Mouse (Mus musculus): ENCODE results near the gene Muc13.

The Muc13 gene

DNA sequence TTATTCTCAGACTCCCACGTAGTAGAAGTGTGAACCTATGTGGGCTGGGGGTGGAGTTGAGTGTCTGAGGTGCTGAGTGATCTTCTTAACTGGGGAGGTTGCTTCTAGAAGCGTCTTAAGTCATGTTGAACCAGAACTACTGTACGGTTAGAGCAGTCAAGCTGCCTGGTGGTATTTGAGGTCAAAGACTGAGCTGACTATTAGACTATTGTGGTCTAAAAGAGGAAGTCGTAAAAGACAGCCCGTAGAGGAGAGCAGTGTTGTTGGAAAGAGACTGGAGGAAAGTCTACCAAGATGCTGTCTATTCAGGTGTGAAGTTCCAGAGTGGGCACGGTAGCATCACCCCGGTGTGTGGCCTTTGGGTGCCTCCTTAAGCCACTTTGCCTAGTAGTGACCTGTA lies 24.0 kb upstream of the Muc13 start:
- DNase-seq (ENCODE audit: low spot score in 2 of 2) = peak; percentile 55 to 65

DNA sequence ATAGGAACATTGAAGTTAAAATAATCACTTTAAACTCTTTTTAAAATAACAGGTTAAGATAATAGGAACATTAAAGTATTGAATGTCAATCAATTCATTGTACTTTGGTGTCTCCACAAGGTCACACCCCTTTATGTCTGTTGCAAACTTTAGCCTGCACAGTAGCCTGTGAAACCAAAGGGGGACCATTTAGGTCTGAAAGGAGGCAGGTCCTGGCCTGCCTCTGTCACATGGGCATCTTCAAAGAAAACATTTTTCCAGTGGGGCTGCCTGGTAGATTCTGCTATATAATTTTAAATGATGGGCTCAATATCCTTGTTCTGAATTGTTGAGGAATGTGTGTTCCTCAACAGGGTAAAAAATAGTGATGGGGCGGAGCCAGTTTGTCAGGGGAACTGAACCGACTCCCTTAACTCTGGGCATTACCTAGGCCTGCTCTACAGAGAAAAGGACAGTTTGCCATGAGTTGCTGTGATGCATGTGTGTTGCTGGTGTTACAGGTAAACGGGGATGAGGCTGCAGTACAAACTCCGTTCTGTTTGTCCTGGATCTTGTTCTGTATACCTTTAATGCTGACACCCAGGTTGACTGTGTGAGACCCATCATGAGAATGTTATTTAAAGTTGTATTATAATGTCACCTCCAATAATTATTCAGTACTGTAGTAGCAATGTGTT lies 22.9 kb upstream of the Muc13 start:
- no peak for DNase-seq (ENCODE audit: low spot score in 2 of 2)

DNA sequence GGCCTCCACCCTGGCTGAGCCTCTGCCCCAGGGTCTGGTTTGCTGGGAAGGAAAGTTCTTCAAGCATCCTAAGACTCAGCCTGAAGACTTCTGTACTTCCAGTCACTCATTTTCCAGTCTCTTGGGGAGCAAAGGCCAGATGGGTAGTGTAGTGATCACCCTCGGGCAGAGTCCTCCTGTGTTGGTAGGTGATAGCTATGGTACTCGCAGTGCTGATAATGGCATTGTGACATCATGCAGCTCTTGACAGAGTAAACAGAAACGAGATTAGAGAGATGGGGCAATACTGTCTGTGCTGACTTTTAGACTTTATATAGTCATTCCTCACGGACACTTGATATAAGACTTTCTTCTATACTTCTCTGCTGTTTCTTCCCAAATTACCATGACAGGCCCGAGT lies 21.0 kb upstream of the Muc13 start:
- no peak for DNase-seq (ENCODE audit: low spot score in 2 of 2)

DNA sequence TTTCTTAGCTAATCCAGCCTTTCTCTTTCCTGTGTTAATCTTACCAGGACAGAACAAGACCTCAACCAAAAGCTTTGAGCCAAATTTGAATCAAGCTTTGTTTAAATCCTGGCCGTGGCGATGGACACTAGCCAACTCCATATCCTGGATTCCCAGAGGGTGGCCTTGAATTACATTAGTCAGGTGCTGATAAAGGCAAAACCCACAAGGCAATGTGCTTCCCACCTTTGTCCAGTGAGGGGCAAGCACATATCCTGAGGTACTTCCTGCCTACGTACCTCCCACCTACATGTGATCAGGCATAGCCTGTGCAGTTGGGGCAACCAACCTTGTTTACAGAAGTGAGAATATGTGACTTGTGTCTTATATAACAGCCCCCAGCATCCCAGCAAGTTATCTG lies 18.9 kb upstream of the Muc13 start:
- DNase-seq (ENCODE audit: low spot score in 2 of 2) = no peak

DNA sequence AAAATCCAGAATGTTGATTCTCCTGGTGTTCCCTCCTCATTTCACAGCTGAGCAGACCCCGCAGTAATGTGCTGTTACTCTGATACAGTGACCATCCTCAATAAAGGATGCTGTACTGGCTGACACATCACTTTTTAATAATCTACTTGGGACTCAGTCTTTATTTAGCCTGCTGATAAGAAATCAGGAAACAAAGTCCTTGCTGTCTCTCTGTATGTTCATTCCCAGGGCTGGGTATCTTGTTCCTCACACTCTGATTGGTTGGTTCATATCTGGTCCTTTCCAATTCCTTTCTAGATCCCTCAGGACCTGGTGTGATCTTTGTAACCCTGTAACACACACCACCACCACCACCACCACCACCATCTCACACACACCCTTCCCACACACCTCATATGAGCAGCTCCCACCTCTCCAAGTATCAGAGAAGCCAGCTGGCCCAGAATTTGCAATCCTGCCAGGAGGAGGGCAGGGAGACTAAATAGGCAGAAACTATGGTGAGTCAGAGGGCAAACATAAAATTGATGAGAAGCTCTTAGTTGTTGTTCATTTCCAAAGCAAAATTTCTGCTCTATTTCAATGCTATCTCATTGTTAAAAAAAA lies 18.0 kb upstream of the Muc13 start:
- DNase-seq (ENCODE audit: low spot score in 2 of 2) = no peak

DNA sequence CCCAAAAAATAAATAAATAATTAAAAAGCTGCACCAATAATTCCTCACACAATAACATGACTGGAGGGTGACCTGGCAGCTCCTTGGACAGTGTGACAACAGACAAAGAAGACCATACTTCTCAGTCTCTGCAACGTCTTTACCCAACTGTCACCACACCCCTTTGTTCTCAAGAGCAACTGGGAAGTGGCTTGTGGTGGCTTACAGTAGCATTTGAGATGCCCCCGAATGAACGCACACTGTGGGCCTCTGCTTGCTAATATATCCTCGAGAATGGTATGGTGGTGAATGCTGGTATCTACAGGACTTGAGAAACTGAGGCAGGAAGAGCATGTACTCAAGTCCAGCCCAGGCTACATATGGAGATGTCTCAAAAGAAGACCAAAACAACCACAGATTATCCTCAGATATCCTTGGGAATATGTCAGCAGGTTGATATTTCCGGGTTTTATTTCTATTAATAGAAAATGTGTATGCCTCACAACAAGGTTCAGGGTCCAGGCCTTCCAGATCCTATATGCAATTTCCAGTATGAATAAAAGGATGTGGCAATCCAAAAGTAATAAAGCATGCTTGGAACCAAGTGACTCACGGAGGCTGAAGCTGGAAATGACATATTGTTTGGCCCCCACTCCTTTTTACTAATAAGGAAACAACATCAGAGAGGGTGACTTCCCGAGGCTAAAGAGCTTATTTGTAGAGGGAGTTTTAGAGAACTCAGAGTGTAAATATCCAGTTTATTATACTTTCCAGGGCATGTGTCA lies 16.9 kb upstream of the Muc13 start:
- no peak for DNase-seq (ENCODE audit: low spot score in 2 of 2)

DNA sequence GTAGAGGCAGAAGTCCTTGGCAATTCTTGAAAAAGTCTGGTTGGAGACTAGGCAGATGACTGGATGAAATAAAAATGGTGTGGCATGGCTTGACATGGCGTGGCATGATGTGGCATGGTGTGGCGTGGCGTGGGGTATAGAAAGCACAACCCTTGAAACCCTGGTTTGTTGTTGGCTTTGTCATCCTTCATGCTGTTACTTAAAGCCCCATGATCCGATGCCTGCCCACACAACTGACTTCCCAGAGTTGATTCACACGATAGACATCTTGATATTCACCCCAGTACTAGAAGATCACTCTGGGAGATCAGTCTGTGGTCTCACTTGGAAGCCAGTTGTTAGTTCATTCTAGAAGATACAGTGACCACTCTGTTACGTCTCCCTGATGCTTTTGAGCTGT lies 16.2 kb upstream of the Muc13 start:
- no peak for DNase-seq (ENCODE audit: low spot score in 2 of 2)

DNA sequence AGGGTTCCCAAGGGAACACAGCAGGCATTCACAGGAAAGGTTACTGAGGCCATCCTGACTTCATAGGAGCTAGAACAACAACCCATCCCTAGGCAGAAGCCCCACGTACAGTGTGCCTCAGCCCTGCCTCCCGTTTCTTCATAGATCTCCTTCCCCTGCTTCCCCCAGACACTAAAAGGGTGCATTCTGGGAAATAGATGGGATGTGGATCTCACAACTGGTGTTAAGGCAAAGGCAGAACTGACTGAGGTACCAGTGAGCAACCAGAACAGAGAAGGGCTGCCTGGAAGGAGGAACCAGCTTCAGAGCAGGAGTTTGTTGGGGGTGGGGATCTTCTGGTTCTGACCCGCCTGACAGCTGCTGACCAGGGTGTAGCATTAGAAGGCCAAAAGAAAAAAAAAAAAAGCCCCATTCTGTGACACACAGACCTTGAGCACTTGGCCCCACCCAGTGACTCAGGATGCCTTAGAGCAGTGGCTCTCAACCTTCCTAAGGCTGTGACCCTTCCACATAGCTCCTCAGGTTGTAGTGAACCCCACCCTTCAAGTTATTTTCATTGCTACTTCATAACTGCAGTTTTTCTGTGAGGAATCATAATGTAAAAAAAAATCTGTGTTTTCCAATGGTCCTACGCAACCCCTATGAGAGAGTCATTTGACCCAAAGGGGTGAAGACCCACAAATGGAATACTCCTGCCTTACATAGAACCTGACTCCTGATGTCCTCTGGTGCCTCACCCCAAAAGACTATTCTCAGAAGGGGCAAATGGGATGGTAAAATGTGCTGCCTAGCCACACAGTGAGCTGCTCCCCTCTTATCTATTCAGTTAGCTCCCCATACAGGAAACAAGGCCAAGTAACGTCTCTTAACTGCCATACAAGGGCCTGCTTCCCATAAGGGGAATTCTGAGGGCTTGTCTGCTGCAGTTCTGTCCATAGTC lies 11.8 kb upstream of the Muc13 start:
- no peak for DNase-seq (ENCODE audit: low spot score in 2 of 2)

DNA sequence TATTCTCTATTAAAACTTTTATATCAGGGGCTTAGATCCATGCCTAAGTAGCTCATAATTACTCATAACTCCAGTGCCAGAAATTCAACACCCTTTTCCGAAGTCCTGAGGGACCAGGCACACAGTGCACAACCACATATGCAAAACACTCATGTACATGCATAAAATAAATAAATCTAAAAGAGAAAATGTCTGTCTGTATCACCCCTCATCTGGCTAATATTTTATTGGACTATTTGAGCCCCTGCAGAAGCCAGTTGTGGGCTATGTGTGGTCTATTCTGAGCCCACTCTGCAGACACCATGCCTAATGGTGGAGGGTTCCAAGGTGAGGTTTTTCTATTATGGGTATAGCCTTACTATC lies 11.1 kb upstream of the Muc13 start:
- DNase-seq (ENCODE audit: low spot score in 2 of 2) = no peak

DNA sequence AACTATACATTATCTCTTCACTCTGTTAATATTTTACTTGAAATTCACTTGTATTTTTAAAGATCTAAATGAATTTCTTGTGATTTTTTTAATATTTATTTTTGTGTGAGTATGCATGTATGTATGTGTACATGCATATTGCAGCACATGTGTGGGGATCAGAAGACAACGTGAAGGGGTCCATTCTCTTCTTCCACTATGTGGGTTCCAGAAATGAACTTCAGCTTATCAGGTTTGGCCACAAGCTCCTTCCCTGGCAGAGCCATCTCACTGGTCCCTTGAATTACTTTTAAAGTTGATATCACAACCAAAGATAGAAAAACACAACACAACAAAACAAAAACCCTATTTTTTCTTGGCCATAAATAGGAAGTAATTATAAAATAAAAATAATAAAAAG lies 9.3 kb upstream of the Muc13 start:
- no peak for DNase-seq (ENCODE audit: low spot score in 2 of 2)

DNA sequence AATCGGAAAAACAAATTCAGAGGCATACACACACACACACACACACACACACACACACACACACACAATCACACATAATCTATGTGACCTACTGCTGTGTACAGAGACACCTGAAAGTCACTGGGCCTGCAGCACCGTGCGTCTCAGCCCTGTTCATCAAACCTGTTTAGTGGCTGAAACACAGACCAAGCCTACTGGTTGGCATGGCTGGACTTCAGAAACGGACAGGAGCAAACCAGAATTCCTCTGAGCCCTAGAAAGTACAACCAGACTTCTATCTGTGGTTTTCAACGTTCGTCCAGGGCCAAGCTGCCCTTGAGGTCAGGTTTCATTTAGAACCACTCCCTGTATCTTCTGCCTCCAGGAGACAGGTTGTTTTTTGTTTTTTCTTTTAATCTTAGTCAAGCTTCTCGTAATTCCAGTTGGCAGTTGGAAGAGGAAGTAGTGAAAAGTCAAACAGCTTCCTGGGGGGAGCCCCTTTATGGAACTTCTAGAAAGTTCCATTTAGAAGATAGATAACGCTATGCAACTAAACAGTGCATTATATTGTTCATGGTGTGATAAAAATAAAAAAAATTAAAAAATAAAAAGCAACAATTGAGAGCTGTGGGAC lies 8.6 kb upstream of the Muc13 start:
- no peak for DNase-seq (ENCODE audit: low spot score in 2 of 2)

DNA sequence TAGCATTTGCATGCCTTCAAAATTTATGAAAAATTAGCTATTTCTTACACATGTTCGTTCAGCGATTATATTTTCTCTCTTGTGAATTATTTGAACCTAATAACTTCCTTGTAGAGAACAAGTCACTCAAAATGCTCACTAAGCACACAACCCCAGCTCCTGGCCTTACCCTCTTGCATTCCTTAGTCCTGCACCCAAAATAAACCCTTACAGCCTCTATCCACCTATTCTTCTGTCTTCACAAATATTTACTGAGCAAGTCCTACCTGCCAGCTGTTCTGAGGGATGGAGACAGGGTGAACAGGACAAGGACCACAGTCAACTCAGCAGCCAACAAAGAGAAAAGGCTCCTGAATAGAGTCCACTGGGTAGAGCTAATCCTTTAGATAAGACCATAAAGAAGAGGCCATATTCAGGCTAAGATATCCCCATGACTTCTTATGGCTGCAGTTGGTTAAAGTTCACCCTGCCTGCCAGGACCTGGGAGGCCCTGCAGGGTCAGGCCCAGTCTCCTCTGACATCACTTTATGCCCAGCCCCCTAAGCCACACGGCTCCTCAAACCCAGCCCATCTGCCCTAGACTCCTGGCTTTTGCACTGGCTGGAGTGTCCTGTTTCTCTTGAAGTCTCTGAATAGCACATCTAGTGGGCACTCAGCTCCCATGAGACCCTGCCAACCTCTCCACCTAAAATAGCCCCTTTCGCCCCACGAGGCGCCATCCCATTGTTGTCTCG lies 7.0 kb upstream of the Muc13 start:
- DNase-seq (ENCODE audit: low spot score in 2 of 2) = no peak

DNA sequence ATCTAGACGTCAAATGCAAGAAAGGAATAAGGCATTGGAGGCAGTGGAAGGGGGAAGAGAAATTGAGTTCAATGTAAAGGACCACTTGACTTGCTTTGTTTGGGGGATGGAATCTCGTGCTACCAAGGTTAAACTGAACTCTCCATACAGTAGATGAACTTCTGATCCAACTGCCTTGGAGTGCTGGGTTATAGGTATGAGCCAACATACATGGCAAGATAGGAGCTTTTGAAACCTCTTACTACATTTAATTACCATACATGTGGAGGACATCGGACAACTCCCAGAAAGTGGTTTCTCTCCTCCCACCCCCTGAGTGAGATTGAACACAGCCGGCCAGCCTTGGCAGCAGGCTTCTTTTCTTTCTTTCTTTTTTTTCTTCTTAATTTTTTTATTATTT lies 1.3 kb downstream of the Muc13 start:
- DNase-seq (ENCODE audit: low spot score in 2 of 2) = no peak

DNA sequence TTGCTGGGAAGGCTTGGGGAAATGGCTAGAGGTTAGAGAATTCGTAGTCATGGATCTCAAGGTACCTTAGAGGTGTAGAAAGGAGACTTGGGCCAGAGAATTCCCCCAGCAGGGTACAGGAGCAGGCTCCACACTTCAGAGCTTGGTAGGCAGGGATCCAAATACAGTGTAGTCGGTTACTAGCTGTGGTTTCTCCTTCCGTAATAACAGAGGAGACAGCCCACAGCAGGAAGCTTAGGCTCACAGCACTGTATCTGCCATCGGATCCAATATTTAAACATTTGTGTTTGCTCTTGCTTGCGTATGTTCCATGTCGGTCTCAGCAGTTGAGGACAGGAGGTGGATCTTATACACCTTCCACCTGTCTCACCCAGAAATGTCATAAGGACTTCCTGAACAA lies 2.0 kb downstream of the Muc13 start:
- no peak for DNase-seq (ENCODE audit: low spot score in 2 of 2)

DNA sequence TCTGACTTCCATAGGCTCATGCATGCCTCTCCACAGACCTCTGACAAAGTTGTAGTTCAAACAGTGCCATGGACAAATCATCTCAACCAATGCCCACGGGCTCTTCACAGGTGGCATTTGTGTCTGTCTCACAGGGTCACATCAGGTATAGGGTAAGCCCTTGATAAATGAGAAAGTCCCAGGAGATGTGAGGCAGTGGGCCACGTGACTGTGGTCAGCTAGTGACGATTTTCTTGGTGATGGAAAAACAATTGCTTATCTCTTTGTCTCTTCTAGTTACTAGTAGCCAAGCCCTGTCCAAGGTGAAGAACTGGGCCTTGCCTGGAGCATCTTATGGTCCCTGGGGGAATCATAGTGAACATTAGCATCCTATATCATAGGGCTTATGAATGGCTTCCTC lies 2.9 kb downstream of the Muc13 start:
- DNase-seq (ENCODE audit: low spot score in 2 of 2) = no peak

DNA sequence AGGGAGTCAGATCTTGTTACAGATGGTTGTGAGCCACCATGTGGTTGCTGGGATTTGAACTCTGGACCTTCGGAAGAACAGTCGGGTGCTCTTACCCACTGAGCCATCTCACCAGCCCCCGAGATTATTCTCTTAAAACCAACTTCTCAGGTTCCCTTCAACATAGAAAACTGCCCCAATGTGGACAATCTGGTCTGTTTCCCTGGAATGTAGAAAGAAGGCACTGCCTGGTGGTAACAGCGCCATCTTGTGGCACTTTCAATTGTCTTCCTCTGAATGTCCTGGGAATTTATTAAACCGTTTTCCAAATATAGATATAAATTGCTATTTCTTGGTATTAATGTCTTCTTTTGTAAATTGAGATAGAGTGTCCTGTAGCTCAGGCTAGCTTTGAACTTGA lies 4.0 kb downstream of the Muc13 start:
- no peak for DNase-seq (ENCODE audit: low spot score in 2 of 2)

DNA sequence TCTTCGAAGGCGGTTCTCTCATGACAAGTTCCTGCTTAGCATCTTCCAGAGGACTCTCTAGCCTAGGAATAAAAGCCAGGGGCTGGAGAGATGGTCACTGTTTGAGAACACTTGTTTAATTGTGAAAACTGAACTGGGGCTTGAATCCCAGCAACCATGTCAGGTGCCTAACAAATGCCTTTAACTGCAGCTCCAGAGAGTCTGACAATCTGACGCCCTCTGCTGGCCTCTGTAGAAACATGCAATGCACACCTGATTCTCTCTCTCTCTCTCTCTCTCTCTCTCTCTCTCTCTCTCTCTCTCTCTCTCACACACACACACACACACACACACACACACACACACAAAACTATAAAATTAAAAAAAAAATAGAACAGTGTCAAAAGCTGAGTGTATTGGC lies 16.2 kb downstream of the Muc13 start:
- DNase-seq (ENCODE audit: low spot score in 2 of 2) = no peak

DNA sequence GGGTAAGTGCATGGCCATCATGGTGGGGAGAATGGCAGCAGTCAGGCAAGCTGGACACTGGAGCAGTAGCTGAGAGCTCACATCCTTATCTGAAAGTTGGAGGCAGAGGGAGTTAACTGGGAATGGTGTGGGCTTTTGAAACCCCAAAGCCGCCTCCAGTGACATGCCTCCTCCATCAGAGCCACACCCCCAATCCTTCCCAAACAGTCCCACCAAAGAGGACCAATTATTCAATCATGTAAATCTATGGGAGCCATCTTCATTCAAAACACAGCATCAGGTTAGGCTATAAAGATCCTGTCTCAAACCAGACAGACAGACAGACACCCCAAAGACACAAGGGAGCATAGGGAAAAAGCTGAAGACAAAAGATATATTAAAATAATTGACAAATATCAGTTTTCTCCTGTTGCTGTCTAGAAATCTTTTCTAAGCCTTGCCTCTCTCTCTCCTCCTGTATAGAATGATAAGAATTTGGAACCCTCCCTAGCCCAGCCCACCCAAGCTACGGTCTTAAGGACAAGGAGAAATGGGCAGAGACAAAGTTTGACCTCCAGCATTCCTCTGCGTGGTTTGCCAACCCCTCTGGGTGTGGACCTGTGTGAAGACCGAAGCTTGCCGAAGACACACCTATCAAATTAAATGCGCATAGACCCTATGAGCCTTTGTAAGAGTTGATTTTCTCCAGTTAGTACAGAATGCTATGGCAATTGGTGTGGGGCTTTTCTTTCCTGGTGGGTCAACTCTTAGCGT lies 24.8 kb downstream of the Muc13 start:
- no peak for DNase-seq (ENCODE audit: low spot score in 2 of 2)

DNA sequence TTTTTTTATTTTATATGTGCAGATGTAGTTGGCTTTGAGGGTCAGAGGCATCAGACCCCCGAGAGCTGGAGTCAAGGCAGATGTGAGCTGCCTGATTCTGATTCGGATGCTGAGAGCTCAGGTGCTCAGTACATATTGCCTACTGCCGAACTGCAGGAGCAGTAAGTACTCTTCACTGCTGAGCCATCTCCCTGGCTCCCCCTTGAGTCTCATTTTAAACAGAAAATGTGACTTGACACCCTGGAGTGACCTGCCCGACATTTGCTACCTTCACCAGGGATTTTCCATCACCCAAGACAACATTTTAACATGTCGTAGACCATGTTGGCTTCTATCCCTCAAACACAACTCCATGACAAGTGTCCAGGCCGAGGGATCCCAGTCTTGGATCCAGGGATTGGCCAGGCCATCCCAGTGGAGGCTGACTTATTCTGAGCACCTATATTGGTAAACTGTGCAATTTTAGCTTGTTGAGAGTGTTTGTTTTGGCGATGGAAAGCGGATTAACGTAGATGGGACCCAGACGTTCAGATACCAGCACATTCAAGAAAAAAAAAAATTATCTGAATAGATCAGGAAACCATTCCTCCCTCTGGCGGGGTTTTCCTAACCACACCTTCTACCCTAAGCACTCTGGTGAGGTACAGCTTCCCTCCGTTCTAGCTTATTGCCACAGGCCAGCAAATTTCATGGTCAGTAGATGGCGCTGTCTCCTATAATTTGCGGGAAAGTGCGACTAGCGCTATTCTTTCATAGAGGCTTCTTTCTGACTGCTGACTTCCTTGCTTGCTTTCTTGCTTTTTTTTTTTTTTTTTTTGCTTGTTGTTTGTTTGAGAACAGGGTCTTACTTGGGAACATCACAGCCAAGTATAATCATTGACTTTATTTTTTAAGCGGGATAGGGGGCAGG lies 26.7 kb downstream of the Muc13 start:
- peak; percentile 69 to 73 for DNase-seq (ENCODE audit: low spot score in 2 of 2)
